Mouse (Mus musculus): ENCODE measurements around the gene Iqcb1.

GRCm38 (mm10) chr16:36918505-36918904 is 90.3 kb downstream of the Iqcb1 start:
- TF ChIP-seq CTCF (IDR thresholded peaks at IDR 0.05; ENCODE audit: borderline replicate concordance, control insufficient read depth, extremely low read depth, insufficient read depth, low read length, poor library complexity) (no peak), POLR2A (IDR thresholded peaks at IDR 0.05; ENCODE audit: control insufficient read depth, extremely low read depth, insufficient read depth, low read length, poor library complexity) (no peak)
